Mouse (Mus musculus) layer of hippocampus, adult 6 months (tissue): Measurements from ENCODE around the gene Gm4894. TPM values are rescaled to one million over a fixed set of nuclear protein-coding genes. Genes with fewer than 3 reads are reported as not detected.

ENCODE experiments used
- long read RNA-seq, 2 experiments: library from polyadenylated mRNA; unstranded; transcript quantifications; one replicate each; pipeline ENCODE4 v2.0.0; 2019 to 2020
- polyA plus RNA-seq: library from polyadenylated mRNA; unstranded; fragments of <200 nt; fragmentation: Nextera tagmentation; gene quantifications from 2 replicates; pipeline ENCODE4 v1.2.3, GENCODE M21; 2021

The Gm4894 gene
- not detected in 2 replicates for polyA plus RNA-seq
- long read RNA-seq, experiment 1 = 0 reads
- long read RNA-seq, experiment 2 = 0 reads

GRCm38 (mm10) chr9:49250231-49250630, at the start of gene Gm4894:
Gene Gm4894 (plus strand): TSS chr9:49250531.

Other genes starting within 250 kb of the Gm4894 start
- 4.1 and 5.5 TPM in 2 replicates for gene Zw10, start 194.9 kb upstream of the Gm4894 start, polyA plus RNA-seq
- 0.87 and 1.0 TPM in 2 replicates for gene Tmprss5, start 169.3 kb upstream of the Gm4894 start, polyA plus RNA-seq
- 0.78 and 1.1 TPM in 2 replicates for gene Drd2, start 90.1 kb downstream of the Gm4894 start, polyA plus RNA-seq
- not detected in 2 replicates for gene Ankk1, start 176.5 kb downstream of the Gm4894 start, polyA plus RNA-seq
- 1.1 and 1.4 TPM in 2 replicates for gene Ttc12, start 235.7 kb downstream of the Gm4894 start, polyA plus RNA-seq